Mouse (Mus musculus): ENCODE data around the gene Atp5b. TPM values are rescaled to one million over a fixed set of nuclear protein-coding genes. Genes with fewer than 3 reads are reported as not detected.

Gene Atp5b
- total RNA-seq, 2 experiments from 2014 or later, result 2,550 to 3,964 TPM

Other genes starting within 250 kb of the Atp5b start
- gene Rdh19, start 233.3 kb upstream of the Atp5b start, total RNA-seq (2014; fragmentation: Nextera tagmentation), result not detected in 2 replicates
- not detected in 2 replicates for gene Rdh19, start 233.3 kb upstream of the Atp5b start, total RNA-seq (2017)
- not detected in 2 replicates for gene Rdh16f2, start 216.8 kb upstream of the Atp5b start, total RNA-seq (2014; fragmentation: Nextera tagmentation)
- gene Rdh16f2, start 216.8 kb upstream of the Atp5b start, total RNA-seq (2017), result not detected in 2 replicates
- gene Rdh7, start 194.5 kb upstream of the Atp5b start, total RNA-seq (2014; fragmentation: Nextera tagmentation), result not detected in 2 replicates
- gene Rdh7, start 194.5 kb upstream of the Atp5b start, total RNA-seq (2017), result not detected in 2 replicates
- not detected in 2 replicates for gene Sdr9c7, start 184.8 kb upstream of the Atp5b start, total RNA-seq (2014; fragmentation: Nextera tagmentation)
- not detected in 2 replicates for gene Sdr9c7, start 184.8 kb upstream of the Atp5b start, total RNA-seq (2017)
- gene Hsd17b6, start 75.7 kb upstream of the Atp5b start, total RNA-seq (2014; fragmentation: Nextera tagmentation), result 0.55 TPM in 1 of 2 replicates, not detected in the other
- not detected in 2 replicates for gene Hsd17b6, start 75.7 kb upstream of the Atp5b start, total RNA-seq (2017)
- gene Prim1, start 68.1 kb upstream of the Atp5b start, total RNA-seq (2014; fragmentation: Nextera tagmentation), result 99.7 and 123 TPM in 2 replicates
- 134 and 143 TPM in 2 replicates for gene Prim1, start 68.1 kb upstream of the Atp5b start, total RNA-seq (2017)
- 1,531 and 1,673 TPM in 2 replicates for gene Naca, start 47.7 kb upstream of the Atp5b start, total RNA-seq (2014; fragmentation: Nextera tagmentation)
- 2,722 and 3,167 TPM in 2 replicates for gene Naca, start 47.7 kb upstream of the Atp5b start, total RNA-seq (2017)
- 210 and 260 TPM in 2 replicates for gene Ptges3, start 24.3 kb upstream of the Atp5b start, total RNA-seq (2014; fragmentation: Nextera tagmentation)
- 377 and 378 TPM in 2 replicates for gene Ptges3, start 24.3 kb upstream of the Atp5b start, total RNA-seq (2017)
- gene Baz2a, start 8.3 kb downstream of the Atp5b start, total RNA-seq (2014; fragmentation: Nextera tagmentation), result 43.8 and 44.6 TPM in 2 replicates
- gene Baz2a, start 8.3 kb downstream of the Atp5b start, total RNA-seq (2017), result 12.4 and 14.3 TPM in 2 replicates
- gene Rbms2, start 97.0 kb downstream of the Atp5b start, total RNA-seq (2014; fragmentation: Nextera tagmentation), result 25.2 and 31.5 TPM in 2 replicates
- 9.1 and 10.9 TPM in 2 replicates for gene Rbms2, start 97.0 kb downstream of the Atp5b start, total RNA-seq (2017)
- 8.8 and 15.0 TPM in 2 replicates for gene Gls2, start 111.2 kb downstream of the Atp5b start, total RNA-seq (2014; fragmentation: Nextera tagmentation)
- gene Gls2, start 111.2 kb downstream of the Atp5b start, total RNA-seq (2017), result 9.1 and 16.7 TPM in 2 replicates
- gene Spryd4, start 128.5 kb downstream of the Atp5b start, total RNA-seq (2014; fragmentation: Nextera tagmentation), result 37.3 and 44.4 TPM in 2 replicates
- 31.2 and 39.7 TPM in 2 replicates for gene Spryd4, start 128.5 kb downstream of the Atp5b start, total RNA-seq (2017)
- 0.74 TPM in 1 of 2 replicates, not detected in the other for gene Mip, start 142.6 kb downstream of the Atp5b start, total RNA-seq (2014; fragmentation: Nextera tagmentation)
- 1.6 TPM in 1 of 2 replicates, not detected in the other for gene Mip, start 142.6 kb downstream of the Atp5b start, total RNA-seq (2017)
- 104 and 125 TPM in 2 replicates for gene Timeless, start 148.8 kb downstream of the Atp5b start, total RNA-seq (2014; fragmentation: Nextera tagmentation)
- 105 and 128 TPM in 2 replicates for gene Timeless, start 148.8 kb downstream of the Atp5b start, total RNA-seq (2017)
- gene Apon, start 170.8 kb downstream of the Atp5b start, total RNA-seq (2014; fragmentation: Nextera tagmentation), result 1.3 and 1.7 TPM in 2 replicates
- gene Apon, start 170.8 kb downstream of the Atp5b start, total RNA-seq (2017), result not detected in 2 replicates
- gene Apof, start 185.4 kb downstream of the Atp5b start, total RNA-seq (2014; fragmentation: Nextera tagmentation), result not detected in 2 replicates
- gene Apof, start 185.4 kb downstream of the Atp5b start, total RNA-seq (2017), result not detected in 2 replicates
- 24.3 and 35.7 TPM in 2 replicates for gene Stat2, start 187.3 kb downstream of the Atp5b start, total RNA-seq (2014; fragmentation: Nextera tagmentation)
- gene Stat2, start 187.3 kb downstream of the Atp5b start, total RNA-seq (2017), result 8.1 and 9.0 TPM in 2 replicates
- gene Il23a, start 215.5 kb downstream of the Atp5b start, total RNA-seq (2014; fragmentation: Nextera tagmentation), result not detected in 2 replicates
- gene Il23a, start 215.5 kb downstream of the Atp5b start, total RNA-seq (2017), result not detected in 2 replicates
- gene Pan2, start 220.1 kb downstream of the Atp5b start, total RNA-seq (2014; fragmentation: Nextera tagmentation), result 37.0 and 40.7 TPM in 2 replicates
- gene Pan2, start 220.1 kb downstream of the Atp5b start, total RNA-seq (2017), result 14.2 and 18.0 TPM in 2 replicates
- gene Cnpy2, start 239.2 kb downstream of the Atp5b start, total RNA-seq (2014; fragmentation: Nextera tagmentation), result 62.8 and 95.5 TPM in 2 replicates
- 86.0 and 87.5 TPM in 2 replicates for gene Cnpy2, start 239.2 kb downstream of the Atp5b start, total RNA-seq (2017)

Measured in megakaryocyte-erythroid progenitor cell, adult 5-6 weeks (primary cell).